Mouse (Mus musculus): Measurements from ENCODE around the gene Tet2. TPM values are rescaled to one million over a fixed set of nuclear protein-coding genes. Genes with fewer than 3 reads are reported as not detected.

The Tet2 gene
- polyA plus RNA-seq, 1 experiment from 2014 or later = 16.1 TPM

DNA sequence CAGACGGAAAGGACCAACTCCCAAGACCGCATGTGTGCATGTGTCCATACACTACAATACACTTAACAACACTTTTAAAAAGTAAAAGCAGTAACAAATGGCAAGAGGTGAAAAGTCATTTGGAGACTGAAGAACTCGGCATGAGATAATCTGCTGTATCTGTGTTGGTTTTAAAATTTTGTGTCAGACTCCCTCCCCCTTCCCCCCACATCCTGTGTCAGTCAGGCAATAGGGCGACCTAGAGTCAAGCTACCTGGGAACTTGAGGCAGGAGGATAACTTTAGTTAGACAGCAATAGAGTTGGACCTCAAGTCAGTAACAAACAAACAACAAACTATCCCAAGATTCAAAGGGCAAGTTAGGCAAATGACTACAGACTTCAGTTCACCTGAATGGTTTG lies 34.6 kb downstream of the Tet2 start:
- no peaks in the 10 kb centered on the region for H3K27me3 ChIP-seq (replicated peaks; ENCODE audit: insufficient read depth, low read length)
- no peaks in the 10 kb centered on the region for H3K9me3 ChIP-seq (ENCODE audit: low read length)
- ATAC-seq = no peak
- no peak overlapping the region for H3K4me3 ChIP-seq (ENCODE audit: low read depth, low read length)
- no peak for TF ChIP-seq CTCF (IDR thresholded peaks at IDR 0.05)
- no peak for TF ChIP-seq EP300 (IDR thresholded peaks at IDR 0.05)
- 80% methylated on average over 4 of the region's 4 CpGs for WGBS
- H3K4me1 ChIP-seq (ENCODE audit: insufficient read depth, low read depth, low read length) = no peaks in the 10 kb centered on the region
- H3K27ac ChIP-seq (ENCODE audit: low read length) = no peak overlapping the region
- H3K4me2 ChIP-seq (replicated peaks; ENCODE audit: low read depth, low read length) = no peak overlapping the region
- no peak for DNase-seq (ENCODE audit: low spot score)
- no peaks in the 10 kb centered on the region for H3K36me3 ChIP-seq (ENCODE audit: insufficient read depth, low read length)
- no peak overlapping the region for H3K9ac ChIP-seq (replicated peaks; ENCODE audit: low read depth)

DNA sequence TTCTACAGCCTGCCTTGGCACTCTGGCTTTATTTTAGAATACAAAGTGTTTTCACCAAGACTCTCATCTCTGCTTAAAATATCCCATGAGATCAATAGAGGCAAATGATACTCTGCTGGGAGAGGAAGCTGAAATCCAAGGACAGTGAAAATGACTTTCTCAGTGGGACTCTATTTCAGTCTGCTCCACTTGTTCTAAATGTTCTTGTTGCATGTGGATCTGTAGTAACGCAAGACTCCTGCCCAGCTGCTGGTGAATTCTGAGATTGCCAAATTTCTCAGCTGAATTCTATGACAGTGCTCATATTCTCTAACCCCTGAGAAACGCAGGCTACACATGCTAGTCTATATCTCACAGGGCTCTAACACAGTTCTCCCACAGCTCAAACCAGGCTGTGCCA lies 35.1 kb downstream of the Tet2 start:
- ATAC-seq (no peak), DNase-seq (ENCODE audit: low spot score) (no peak)
- no peaks in the 10 kb centered on the region for H3K4me1 ChIP-seq (ENCODE audit: insufficient read depth, low read depth, low read length)
- no peaks in the 10 kb centered on the region for H3K9me3 ChIP-seq (ENCODE audit: low read length)
- no peaks in the 10 kb centered on the region for H3K27me3 ChIP-seq (replicated peaks; ENCODE audit: insufficient read depth, low read length)
- H3K27ac ChIP-seq (ENCODE audit: low read length) = no peak overlapping the region
- TF ChIP-seq EP300 (IDR thresholded peaks at IDR 0.05) (no peak), CTCF (IDR thresholded peaks at IDR 0.05) (no peak)
- H3K36me3 ChIP-seq (ENCODE audit: insufficient read depth, low read length) = no peaks in the 10 kb centered on the region
- H3K9ac ChIP-seq (replicated peaks; ENCODE audit: low read depth) = no peak overlapping the region
- no peak overlapping the region for H3K4me3 ChIP-seq (ENCODE audit: low read depth, low read length)
- WGBS = 79% methylated on average over 2 of the region's 2 CpGs
- no peak overlapping the region for H3K4me2 ChIP-seq (replicated peaks; ENCODE audit: low read depth, low read length)

- TF ChIP-seq EP300 (IDR thresholded peaks at IDR 0.05) = no peak
- TF ChIP-seq CTCF (IDR thresholded peaks at IDR 0.05) = no peak
- no peak overlapping the region for H3K9ac ChIP-seq (replicated peaks; ENCODE audit: low read depth)
- H3K9me3 ChIP-seq (ENCODE audit: low read length) = no peaks in the 10 kb centered on the region
- no peak overlapping the region for H3K4me2 ChIP-seq (replicated peaks; ENCODE audit: low read depth, low read length)
- no peak overlapping the region for H3K27ac ChIP-seq (ENCODE audit: low read length)
- H3K4me1 ChIP-seq (ENCODE audit: insufficient read depth, low read depth, low read length) = no peaks in the 10 kb centered on the region
- H3K4me3 ChIP-seq (ENCODE audit: low read depth, low read length) = no peak overlapping the region
- H3K36me3 ChIP-seq (ENCODE audit: insufficient read depth, low read length) = no peaks in the 10 kb centered on the region
- 91% methylated on average over 3 of the region's 3 CpGs for WGBS
- DNase-seq (ENCODE audit: low spot score) (no peak), ATAC-seq (no peak)
- no peaks in the 10 kb centered on the region for H3K27me3 ChIP-seq (replicated peaks; ENCODE audit: insufficient read depth, low read length)
These were observed 36.1 kb downstream of the Tet2 start for GRCm38 (mm10) chr3:133508881-133509280.

DNA sequence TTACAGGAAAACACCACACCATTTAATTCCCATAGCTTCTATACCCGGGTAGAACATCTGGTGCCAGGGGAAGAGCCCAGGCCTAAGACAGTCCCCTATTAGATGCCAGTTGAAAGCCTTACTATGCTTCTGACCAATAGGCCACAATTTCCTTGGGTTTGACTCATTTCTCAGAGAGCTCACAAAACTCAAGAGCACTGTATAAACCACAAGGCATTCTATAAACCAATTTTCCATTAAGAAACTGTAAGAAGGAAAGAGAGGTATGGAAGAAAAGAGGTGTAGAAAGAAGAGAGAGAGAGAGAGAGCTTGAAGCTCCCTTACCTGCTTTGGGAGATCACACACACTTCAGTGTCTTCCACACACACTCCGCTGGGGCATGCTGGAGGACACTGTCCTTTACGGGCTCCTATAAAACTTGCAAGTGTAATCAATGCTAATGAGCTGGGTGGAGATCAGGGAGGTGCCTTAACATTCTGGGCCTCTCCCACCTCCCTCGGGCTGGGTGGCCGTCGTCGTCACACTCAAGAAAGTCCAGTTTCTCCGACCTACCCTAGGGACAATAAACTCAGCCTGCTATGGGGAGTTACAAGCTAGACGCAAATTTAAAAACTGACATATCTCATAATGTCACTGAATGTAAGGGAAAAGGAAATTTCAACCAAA lies 38.5 kb downstream of the Tet2 start:
- Histone ChIP-seq H3K27ac (ENCODE audit: low read length) (no peak overlapping the region), H3K27me3 (replicated peaks; ENCODE audit: insufficient read depth, low read length) (no peaks in the 10 kb centered on the region), H3K4me2 (replicated peaks; ENCODE audit: low read depth, low read length) (no peak overlapping the region), H3K36me3 (ENCODE audit: insufficient read depth, low read length) (no peaks in the 10 kb centered on the region), H3K4me1 (ENCODE audit: insufficient read depth, low read depth, low read length) (no peaks in the 10 kb centered on the region), H3K9ac (replicated peaks; ENCODE audit: low read depth) (no peak overlapping the region), H3K9me3 (ENCODE audit: low read length) (no peaks in the 10 kb centered on the region), H3K4me3 (ENCODE audit: low read depth, low read length) (no peak overlapping the region)
- 85% methylated on average over 9 of the region's 9 CpGs for WGBS
- ATAC-seq (no peak), DNase-seq (ENCODE audit: low spot score) (no peak)
- TF ChIP-seq EP300 (IDR thresholded peaks at IDR 0.05) = no peak

- no peaks in the 10 kb centered on the region for H3K36me3 ChIP-seq (ENCODE audit: insufficient read depth, low read length)
- whole genome bisulfite sequencing = 78% methylated on average over 7 of the region's 7 CpGs
These were observed 48.0 kb downstream of the Tet2 start for GRCm38 (mm10) chr3:133496953-133497352.

GRCm38 (mm10) chr3:133491370-133491769 lies 53.6 kb downstream of the Tet2 start:
- TF ChIP-seq CTCF (IDR thresholded peaks at IDR 0.05) (no peak), EP300 (IDR thresholded peaks at IDR 0.05) (no peak)
- H3K4me2 ChIP-seq (replicated peaks; ENCODE audit: low read depth, low read length) = no peak overlapping the region
- no peak overlapping the region for H3K4me3 ChIP-seq (ENCODE audit: low read depth, low read length)
- no peaks in the 10 kb centered on the region for H3K27me3 ChIP-seq (replicated peaks; ENCODE audit: insufficient read depth, low read length)
- no peak overlapping the region for H3K9ac ChIP-seq (replicated peaks; ENCODE audit: low read depth)
- no peak for DNase-seq (ENCODE audit: low spot score)
- peaks cover 10% of the 10 kb centered on the region for H3K36me3 ChIP-seq (ENCODE audit: insufficient read depth, low read length)
- no peaks in the 10 kb centered on the region for H3K4me1 ChIP-seq (ENCODE audit: insufficient read depth, low read depth, low read length)
- H3K9me3 ChIP-seq (ENCODE audit: low read length) = no peaks in the 10 kb centered on the region
- WGBS = 63% methylated on average over 2 of the region's 2 CpGs
- no peak overlapping the region for H3K27ac ChIP-seq (ENCODE audit: low read length)
- no peak for ATAC-seq

More at GRCm38 (mm10) chr3:133496953-133497352, 48.0 kb downstream of the Tet2 start:
- Histone ChIP-seq H3K4me1 (ENCODE audit: insufficient read depth, low read depth, low read length) (no peaks in the 10 kb centered on the region), H3K4me2 (replicated peaks; ENCODE audit: low read depth, low read length) (no peak overlapping the region), H3K9ac (replicated peaks; ENCODE audit: low read depth) (no peak overlapping the region), H3K27me3 (replicated peaks; ENCODE audit: insufficient read depth, low read length) (no peaks in the 10 kb centered on the region), H3K9me3 (ENCODE audit: low read length) (no peaks in the 10 kb centered on the region), H3K4me3 (ENCODE audit: low read depth, low read length) (no peak overlapping the region), H3K27ac (ENCODE audit: low read length) (no peak overlapping the region)
- ATAC-seq (no peak), DNase-seq (ENCODE audit: low spot score) (no peak)
- no peak for TF ChIP-seq CTCF (IDR thresholded peaks at IDR 0.05)

All from lung, postnatal 0 days (tissue).